Mouse (Mus musculus) ES-E14 (cell line): ENCODE data around the gene Myh6.

Source experiments
- CHD2 ChIP-seq: IDR thresholded peaks from 2 replicates; pipeline ENCODE4 v1.6.1; 2014; ENCODE audit warnings: mild to moderate bottlenecking, low read depth, low read length, inconsistent platforms
- HCFC1 ChIP-seq: IDR thresholded peaks from 2 replicates; pipeline ENCODE4 v1.6.1; 2012; ENCODE audit warnings: low read length, inconsistent platforms, borderline replicate concordance; ENCODE audit not compliant: insufficient read depth
- MAFK ChIP-seq: IDR thresholded peaks from 2 replicates; pipeline ENCODE4 v1.6.1; 2014; ENCODE audit warnings: mild to moderate bottlenecking, low read depth, low read length, inconsistent platforms; ENCODE audit not compliant: insufficient read depth
- ZC3H11A ChIP-seq: IDR thresholded peaks from 2 replicates; pipeline ENCODE4 v1.6.1; 2012; ENCODE audit warnings: low read depth, mild to moderate bottlenecking, inconsistent platforms, low read length, borderline replicate concordance
- ZNF384 ChIP-seq: IDR thresholded peaks from 2 replicates; pipeline ENCODE4 v1.6.1; 2012; ENCODE audit warnings: low read depth, low read length, inconsistent platforms

DNA sequence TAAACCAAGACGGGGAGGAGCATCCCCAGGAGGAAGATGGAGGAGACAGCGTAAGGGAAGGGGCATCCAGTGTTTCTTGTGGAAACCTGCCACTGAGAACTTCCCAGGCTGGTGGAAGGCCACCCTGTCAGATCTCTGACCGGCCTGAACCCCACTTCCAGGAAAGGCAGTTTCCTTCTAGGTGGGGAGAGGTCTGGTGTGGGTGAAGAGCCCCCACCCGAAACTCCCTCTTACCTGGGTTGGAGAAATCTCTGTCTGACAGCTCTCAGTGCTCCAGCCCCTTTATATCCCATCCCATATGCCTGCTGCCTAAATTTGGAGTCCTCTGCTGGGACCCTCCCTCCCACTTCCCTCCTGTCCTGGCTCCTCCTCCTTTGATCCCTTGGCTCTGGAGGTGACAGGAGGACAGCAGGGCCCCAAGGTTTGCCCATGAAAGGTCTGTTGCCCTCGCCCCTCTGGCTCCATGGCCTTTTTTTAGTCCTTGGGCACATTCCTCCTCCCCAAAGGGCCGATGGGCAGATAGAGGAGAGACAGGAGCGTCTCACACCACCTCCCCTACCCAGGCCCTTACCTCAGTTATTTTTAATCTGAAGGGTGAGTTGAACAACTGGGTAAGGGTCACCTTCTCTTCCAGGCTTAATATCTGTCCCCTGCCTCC, at the start of gene Myh6:
- TF ChIP-seq MAFK (no peak), CHD2 (no peak), HCFC1 (no peak), ZC3H11A (no peak), ZNF384 (no peak)
